Mouse (Mus musculus): ENCODE results near the gene Olfr1015. TPM values are rescaled to one million over a fixed set of nuclear protein-coding genes. Genes with fewer than 3 reads are reported as not detected.

Gene Olfr1015
- polyA plus RNA-seq (2016; fragmentation: Nextera tagmentation; extraction: Ambion mirVana): not detected in 2 replicates

- no peak for ATAC-seq
These were observed at the start of gene Olfr1015 for GRCm38 (mm10) chr2:85781717-85782116. Gene Olfr1015, plus strand, starts transcription at chr2:85782017.

GRCm38 (mm10) chr2:85753822-85754221 is 28.0 kb upstream of the Olfr1015 start:
- 64% methylated on average over 4 of the region's 4 CpGs for WGBS (ENCODE audit: insufficient replicate concordance)
- H3K27ac ChIP-seq: no peak overlapping the region
- H3K4me3 ChIP-seq: no peak overlapping the region
- no peaks in the 10 kb centered on the region for H3K9me3 ChIP-seq (replicated peaks)
- no peak overlapping the region for H3K4me2 ChIP-seq
- no peak for ATAC-seq
- no peaks in the 10 kb centered on the region for H3K27me3 ChIP-seq (replicated peaks)
- no peaks in the 10 kb centered on the region for H3K4me1 ChIP-seq
- no peak overlapping the region for H3K9ac ChIP-seq
- H3K36me3 ChIP-seq: no peaks in the 10 kb centered on the region

More at GRCm38 (mm10) chr2:85781717-85782116, at the start of gene Olfr1015:
- H3K9ac ChIP-seq: no peak within 1 kb of the TSS
- H3K4me3 ChIP-seq: no peak within 1 kb of the TSS
- H3K27me3 ChIP-seq (replicated peaks): no peaks in the 10 kb centered on the region
- H3K4me2 ChIP-seq: no peak within 1 kb of the TSS
- H3K4me1 ChIP-seq: no peaks in the 10 kb centered on the region
- no peaks in the 10 kb centered on the region for H3K36me3 ChIP-seq
- H3K9me3 ChIP-seq (replicated peaks): no peaks in the 10 kb centered on the region
- no peak within 1 kb of the TSS for H3K27ac ChIP-seq

GRCm38 (mm10) chr2:85762666-85763065 is 19.2 kb upstream of the Olfr1015 start, which contains the start of gene Olfr1012:
Gene Olfr1012, minus strand, starts transcription at chr2:85762766.
- no peaks in the 10 kb centered on the region for H3K27me3 ChIP-seq (replicated peaks)
- ATAC-seq: no peak
- no peaks in the 10 kb centered on the region for H3K9me3 ChIP-seq (replicated peaks)
- H3K4me1 ChIP-seq: no peaks in the 10 kb centered on the region
- no peak within 1 kb of the TSS for H3K9ac ChIP-seq
- no peaks in the 10 kb centered on the region for H3K36me3 ChIP-seq
- no peak within 1 kb of the TSS for H3K4me2 ChIP-seq
- no peak within 1 kb of the TSS for H3K27ac ChIP-seq
- WGBS (ENCODE audit: insufficient replicate concordance): 44% methylated on average over 1 of the region's 1 CpGs
- no peak within 1 kb of the TSS for H3K4me3 ChIP-seq

- ATAC-seq: no peak
- H3K27ac ChIP-seq: no peak within 1 kb of the TSS
- H3K4me3 ChIP-seq: no peak within 1 kb of the TSS
- H3K36me3 ChIP-seq: no peaks in the 10 kb centered on the region
- no peaks in the 10 kb centered on the region for H3K9me3 ChIP-seq (replicated peaks)
- H3K4me1 ChIP-seq: no peaks in the 10 kb centered on the region
- H3K27me3 ChIP-seq (replicated peaks): no peaks in the 10 kb centered on the region
- no peak within 1 kb of the TSS for H3K9ac ChIP-seq
- H3K4me2 ChIP-seq: no peak within 1 kb of the TSS
These were observed 15.0 kb upstream of the Olfr1015 start, which contains the start of gene Olfr1013 for GRCm38 (mm10) chr2:85766798-85767197. Gene Olfr1013, plus strand, starts transcription at chr2:85767098.

GRCm38 (mm10) chr2:85772413-85772812 is 9.4 kb upstream of the Olfr1015 start, which contains the start of gene Olfr1014:
Gene Olfr1014, plus strand, starts transcription at chr2:85772713.
- H3K27ac ChIP-seq: no peak within 1 kb of the TSS
- no peak within 1 kb of the TSS for H3K4me3 ChIP-seq
- H3K9me3 ChIP-seq (replicated peaks): no peaks in the 10 kb centered on the region
- H3K4me2 ChIP-seq: no peak within 1 kb of the TSS
- no peaks in the 10 kb centered on the region for H3K27me3 ChIP-seq (replicated peaks)
- no peak for ATAC-seq
- no peak within 1 kb of the TSS for H3K9ac ChIP-seq
- H3K36me3 ChIP-seq: no peaks in the 10 kb centered on the region
- H3K4me1 ChIP-seq: no peaks in the 10 kb centered on the region

GRCm38 (mm10) chr2:85792331-85792730 is 10.5 kb downstream of the Olfr1015 start:
- no peak overlapping the region for H3K27ac ChIP-seq
- no peak overlapping the region for H3K4me2 ChIP-seq
- no peak overlapping the region for H3K9ac ChIP-seq
- ATAC-seq: no peak
- WGBS (ENCODE audit: insufficient replicate concordance): 61% methylated on average over 2 of the region's 2 CpGs
- H3K27me3 ChIP-seq (replicated peaks): no peaks in the 10 kb centered on the region
- no peaks in the 10 kb centered on the region for H3K36me3 ChIP-seq
- no peaks in the 10 kb centered on the region for H3K4me1 ChIP-seq
- no peak overlapping the region for H3K4me3 ChIP-seq
- no peaks in the 10 kb centered on the region for H3K9me3 ChIP-seq (replicated peaks)

- Histone ChIP-seq H3K4me3 (no peak within 1 kb of the TSS), H3K36me3 (no peaks in the 10 kb centered on the region), H3K4me1 (no peaks in the 10 kb centered on the region), H3K4me2 (no peak within 1 kb of the TSS), H3K9me3 (replicated peaks) (no peaks in the 10 kb centered on the region), H3K27me3 (replicated peaks) (no peaks in the 10 kb centered on the region), H3K9ac (no peak within 1 kb of the TSS), H3K27ac (no peak within 1 kb of the TSS)
- ATAC-seq: no peak
- 73% methylated on average over 2 of the region's 2 CpGs for WGBS (ENCODE audit: insufficient replicate concordance)
These were observed 20.6 kb downstream of the Olfr1015 start, which contains the start of gene Olfr1016 for GRCm38 (mm10) chr2:85802444-85802843. Gene Olfr1016, minus strand, starts transcription at chr2:85802544.

GRCm38 (mm10) chr2:85804501-85804900 is 22.7 kb downstream of the Olfr1015 start:
- no peak overlapping the region for H3K4me2 ChIP-seq
- no peaks in the 10 kb centered on the region for H3K27me3 ChIP-seq (replicated peaks)
- no peaks in the 10 kb centered on the region for H3K9me3 ChIP-seq (replicated peaks)
- no peak overlapping the region for H3K27ac ChIP-seq
- no peak overlapping the region for H3K4me3 ChIP-seq
- WGBS (ENCODE audit: insufficient replicate concordance): 67% methylated on average over 4 of the region's 4 CpGs
- no peak overlapping the region for H3K9ac ChIP-seq
- H3K36me3 ChIP-seq: no peaks in the 10 kb centered on the region
- ATAC-seq: no peak
- H3K4me1 ChIP-seq: no peaks in the 10 kb centered on the region

GRCm38 (mm10) chr2:85818179-85818578 is 36.4 kb downstream of the Olfr1015 start, which contains the start of gene Olfr1018:
Gene Olfr1018, plus strand, starts transcription at chr2:85818479.
- H3K27ac ChIP-seq: no peak within 1 kb of the TSS
- H3K4me1 ChIP-seq: no peaks in the 10 kb centered on the region
- ATAC-seq: no peak
- no peaks in the 10 kb centered on the region for H3K9me3 ChIP-seq (replicated peaks)
- H3K36me3 ChIP-seq: no peaks in the 10 kb centered on the region
- no peak within 1 kb of the TSS for H3K9ac ChIP-seq
- H3K27me3 ChIP-seq (replicated peaks): no peaks in the 10 kb centered on the region
- H3K4me2 ChIP-seq: no peak within 1 kb of the TSS
- H3K4me3 ChIP-seq: no peak within 1 kb of the TSS

Other genes with a start within 250 kb of the Olfr1015 start
- gene Olfr996, start 202.8 kb upstream of the Olfr1015 start, polyA plus RNA-seq (2016; fragmentation: Nextera tagmentation; extraction: Ambion mirVana): not detected in 2 replicates
- gene Olfr998, start 193.1 kb upstream of the Olfr1015 start, polyA plus RNA-seq (2016; fragmentation: Nextera tagmentation; extraction: Ambion mirVana): not detected in 2 replicates
- not detected in 2 replicates for gene Olfr1000, start 170.1 kb upstream of the Olfr1015 start, polyA plus RNA-seq (2016; fragmentation: Nextera tagmentation; extraction: Ambion mirVana)
- gene Olfr1002, start 131.3 kb upstream of the Olfr1015 start, polyA plus RNA-seq (2016; fragmentation: Nextera tagmentation; extraction: Ambion mirVana): not detected in 2 replicates
- not detected in 2 replicates for gene Olfr154, start 117.6 kb upstream of the Olfr1015 start, polyA plus RNA-seq (2016; fragmentation: Nextera tagmentation; extraction: Ambion mirVana)
- gene Olfr1006, start 103.2 kb upstream of the Olfr1015 start, polyA plus RNA-seq (2016; fragmentation: Nextera tagmentation; extraction: Ambion mirVana): not detected in 2 replicates
- not detected in 2 replicates for gene Olfr1008, start 92.6 kb upstream of the Olfr1015 start, polyA plus RNA-seq (2016; fragmentation: Nextera tagmentation; extraction: Ambion mirVana)
- gene Olfr1009, start 66.6 kb upstream of the Olfr1015 start, polyA plus RNA-seq (2016; fragmentation: Nextera tagmentation; extraction: Ambion mirVana): not detected in 2 replicates
- gene Olfr1012, start 19.3 kb upstream of the Olfr1015 start, polyA plus RNA-seq (2016; fragmentation: Nextera tagmentation; extraction: Ambion mirVana): not detected in 2 replicates
- gene Olfr1013, start 14.9 kb upstream of the Olfr1015 start, polyA plus RNA-seq (2016; fragmentation: Nextera tagmentation; extraction: Ambion mirVana): not detected in 2 replicates
- gene Olfr1014, start 9.3 kb upstream of the Olfr1015 start, polyA plus RNA-seq (2016; fragmentation: Nextera tagmentation; extraction: Ambion mirVana): not detected in 2 replicates
- gene Olfr1016, start 20.5 kb downstream of the Olfr1015 start, polyA plus RNA-seq (2016; fragmentation: Nextera tagmentation; extraction: Ambion mirVana): not detected in 2 replicates
- not detected in 2 replicates for gene Olfr1018, start 36.5 kb downstream of the Olfr1015 start, polyA plus RNA-seq (2016; fragmentation: Nextera tagmentation; extraction: Ambion mirVana)
- gene Olfr1019, start 63.5 kb downstream of the Olfr1015 start, polyA plus RNA-seq (2016; fragmentation: Nextera tagmentation; extraction: Ambion mirVana): not detected in 2 replicates
- not detected in 2 replicates for gene Olfr1020, start 65.0 kb downstream of the Olfr1015 start, polyA plus RNA-seq (2016; fragmentation: Nextera tagmentation; extraction: Ambion mirVana)
- gene Olfr1022, start 86.6 kb downstream of the Olfr1015 start, polyA plus RNA-seq (2016; fragmentation: Nextera tagmentation; extraction: Ambion mirVana): not detected in 2 replicates
- gene Olfr1023, start 103.6 kb downstream of the Olfr1015 start, polyA plus RNA-seq (2016; fragmentation: Nextera tagmentation; extraction: Ambion mirVana): not detected in 2 replicates
- gene Olfr1024, start 123.0 kb downstream of the Olfr1015 start, polyA plus RNA-seq (2016; fragmentation: Nextera tagmentation; extraction: Ambion mirVana): not detected in 2 replicates
- not detected in 2 replicates for gene Olfr1025-ps1, start 133.2 kb downstream of the Olfr1015 start, polyA plus RNA-seq (2016; fragmentation: Nextera tagmentation; extraction: Ambion mirVana)
- not detected in 2 replicates for gene Olfr1026, start 139.5 kb downstream of the Olfr1015 start, polyA plus RNA-seq (2016; fragmentation: Nextera tagmentation; extraction: Ambion mirVana)
- not detected in 2 replicates for gene Olfr1028, start 168.4 kb downstream of the Olfr1015 start, polyA plus RNA-seq (2016; fragmentation: Nextera tagmentation; extraction: Ambion mirVana)
- not detected in 2 replicates for gene Olfr1029, start 191.9 kb downstream of the Olfr1015 start, polyA plus RNA-seq (2016; fragmentation: Nextera tagmentation; extraction: Ambion mirVana)
- not detected in 2 replicates for gene Olfr1030, start 197.3 kb downstream of the Olfr1015 start, polyA plus RNA-seq (2016; fragmentation: Nextera tagmentation; extraction: Ambion mirVana)
- gene Olfr1031, start 208.3 kb downstream of the Olfr1015 start, polyA plus RNA-seq (2016; fragmentation: Nextera tagmentation; extraction: Ambion mirVana): not detected in 2 replicates
- gene Olfr1032, start 223.5 kb downstream of the Olfr1015 start, polyA plus RNA-seq (2016; fragmentation: Nextera tagmentation; extraction: Ambion mirVana): not detected in 2 replicates
- gene Olfr1033, start 238.6 kb downstream of the Olfr1015 start, polyA plus RNA-seq (2016; fragmentation: Nextera tagmentation; extraction: Ambion mirVana): 0.07 and 0.51 TPM in 2 replicates

Data from liver, embryonic 12.5 days (tissue).